Mouse (Mus musculus) WW6 (cell line): ENCODE measurements around the gene Gm20388.
A peak's percentile ranks its signal among the peaks of the same experiment; 100 is the strongest.
"Not testable (repeated sequence)": the region's sequence is repeated elsewhere in the genome, so short reads cannot be mapped to it uniquely, and the experiment has no call there.

ENCODE experiments used
- DNase-seq: peaks from one replicate; pipeline ENCODE4 v3.0.0-alpha.2; 2013; ENCODE audit warnings: low read depth, low spot score

Gm20388 gene

DNA sequence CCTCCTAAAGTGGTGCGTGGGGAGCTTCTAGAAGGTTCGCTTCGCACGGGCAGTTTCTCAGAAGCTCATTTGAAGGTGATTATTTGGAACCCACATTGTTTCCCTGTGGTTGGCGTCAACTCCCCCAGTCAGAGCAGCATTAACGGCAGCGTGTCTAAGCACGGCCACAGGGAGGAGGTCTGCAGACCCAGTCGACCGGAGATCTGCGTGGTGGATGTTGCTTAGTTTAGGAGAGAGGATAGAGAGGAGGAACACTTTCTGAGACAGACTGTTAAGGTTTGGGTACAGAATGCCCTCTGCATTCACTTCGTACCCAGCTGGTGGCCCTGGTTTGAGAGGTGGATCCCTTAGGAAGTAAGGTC is 4234.0 kb downstream of the Gm20388 start:
- DNase-seq = no peak

DNA sequence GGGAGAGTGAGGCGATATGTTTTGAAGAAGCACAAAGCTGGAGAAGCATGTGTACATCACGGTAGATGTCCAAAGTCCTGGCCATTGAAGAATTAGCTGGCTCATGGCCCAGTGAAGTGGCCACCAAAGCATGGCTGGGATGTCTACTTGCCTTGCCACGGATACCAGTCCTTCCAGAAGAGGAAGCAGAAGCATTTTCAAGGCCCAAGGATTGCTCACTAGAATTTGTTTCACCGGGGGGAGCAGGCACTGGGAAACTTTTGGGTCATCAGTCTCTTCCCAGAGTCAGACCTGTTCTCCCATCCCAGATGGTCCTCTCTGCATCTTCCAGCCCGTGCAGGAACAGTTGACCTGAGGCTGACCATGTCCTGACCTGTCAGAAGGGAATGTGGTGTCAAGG is 4235.6 kb downstream of the Gm20388 start:
- DNase-seq = no peak

- no peak for DNase-seq
These were observed 4239.4 kb downstream of the Gm20388 start for GRCm38 (mm10) chr8:124150009-124150408.

GRCm38 (mm10) chr8:124150536-124150935 is 4239.9 kb downstream of the Gm20388 start:
- DNase-seq = peak; percentile 18

DNA sequence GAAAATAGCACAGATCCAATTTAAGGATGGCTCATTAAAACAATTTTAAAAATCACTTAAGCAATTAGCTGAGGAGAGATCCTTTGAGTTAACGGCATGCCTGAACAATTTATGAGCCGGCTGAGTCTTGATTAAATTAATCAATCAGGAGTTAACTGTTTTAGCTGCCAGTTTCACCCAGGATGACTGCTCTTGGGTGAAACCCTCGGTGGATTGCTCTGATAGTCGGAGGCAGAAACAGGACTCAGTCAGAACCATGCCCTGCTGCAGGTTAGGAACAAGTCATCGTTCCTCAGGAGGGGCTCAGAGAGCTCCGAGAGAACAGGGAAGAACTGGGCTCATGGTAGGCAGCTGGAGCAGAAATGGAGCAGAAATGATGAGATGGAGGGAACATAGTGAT is 4241.2 kb downstream of the Gm20388 start:
- no peak for DNase-seq

DNA sequence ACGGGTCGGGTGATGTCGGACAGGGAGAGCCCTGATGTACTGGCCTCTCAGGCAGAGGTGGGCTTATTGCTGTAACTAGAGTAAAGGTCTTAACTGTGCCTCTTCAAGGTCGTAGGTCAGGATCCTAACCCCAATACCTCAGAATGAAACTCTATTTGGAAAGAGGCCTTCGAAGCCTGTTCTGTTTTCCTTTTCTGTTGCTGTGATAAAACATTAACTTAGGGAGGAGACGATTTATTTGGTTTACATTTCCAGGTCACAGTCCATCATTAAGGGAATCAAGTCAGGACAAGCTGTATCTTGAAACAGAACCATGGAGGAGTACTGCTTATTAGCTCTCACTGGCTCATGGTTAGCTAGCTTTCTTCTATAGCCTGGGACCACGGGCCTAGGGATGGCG is 4242.1 kb downstream of the Gm20388 start:
- DNase-seq = no peak

DNA sequence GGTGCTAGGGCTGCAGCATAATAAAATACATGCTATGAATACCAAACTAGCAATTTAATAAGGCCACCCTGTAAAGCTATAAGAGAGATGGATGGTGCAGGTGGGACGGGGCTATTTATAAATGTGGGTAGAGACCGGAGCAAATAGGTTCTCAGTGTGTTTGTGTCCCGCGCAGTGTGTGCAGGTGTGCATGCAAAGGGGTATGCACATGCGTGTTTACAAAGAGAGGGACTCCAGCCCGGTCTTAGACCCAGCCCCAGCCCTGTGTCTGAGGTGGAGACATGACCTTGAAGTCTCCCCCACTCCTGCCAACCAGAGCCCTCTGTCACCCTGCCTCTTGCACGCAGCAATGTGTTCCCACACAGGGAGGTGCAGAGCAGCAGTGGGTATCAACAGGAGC is 4245.7 kb downstream of the Gm20388 start:
- DNase-seq = no peak

DNA sequence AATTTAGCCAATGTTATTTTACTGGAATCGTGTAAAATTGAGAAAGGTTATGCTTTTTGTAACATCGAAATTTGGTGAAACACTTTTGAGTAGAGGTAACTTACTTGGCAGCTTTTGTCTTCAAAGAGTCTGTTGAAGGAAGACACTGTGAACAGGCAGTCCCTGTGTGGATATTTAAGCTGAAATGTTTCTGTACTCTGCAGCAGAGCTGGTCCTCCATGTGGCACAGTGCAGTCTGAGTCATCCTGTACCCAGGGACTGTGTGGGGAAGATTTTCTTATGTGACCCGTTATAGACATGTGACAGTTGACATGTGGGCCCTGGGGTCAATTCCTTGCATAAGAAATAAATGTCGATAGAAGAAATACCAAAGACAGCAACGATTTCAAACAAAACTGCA is 4251.0 kb downstream of the Gm20388 start:
- no peak for DNase-seq

DNA sequence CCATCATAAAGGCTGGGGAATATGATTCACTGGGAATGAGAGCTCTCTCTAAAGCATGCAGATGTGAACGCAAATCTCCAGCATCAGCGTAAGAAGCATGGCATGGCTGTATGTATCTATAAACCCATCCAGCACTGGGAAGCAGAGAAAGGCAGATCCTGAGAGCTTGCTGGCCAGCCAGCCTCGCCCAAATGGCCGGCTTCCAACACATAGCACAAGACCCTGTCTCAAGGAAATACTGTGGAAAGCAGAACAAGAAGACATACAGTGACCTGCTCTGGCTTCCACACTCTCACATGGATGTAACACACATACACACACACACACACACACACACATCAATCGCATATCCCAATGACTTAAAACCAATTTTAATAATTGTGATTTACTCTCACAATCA is 4252.6 kb downstream of the Gm20388 start:
- no peak for DNase-seq

- DNase-seq = no peak
These were observed 4259.1 kb downstream of the Gm20388 start for GRCm38 (mm10) chr8:124169749-124170148.

- DNase-seq = no peak
These were observed 4260.0 kb downstream of the Gm20388 start for GRCm38 (mm10) chr8:124170671-124171070.

DNA sequence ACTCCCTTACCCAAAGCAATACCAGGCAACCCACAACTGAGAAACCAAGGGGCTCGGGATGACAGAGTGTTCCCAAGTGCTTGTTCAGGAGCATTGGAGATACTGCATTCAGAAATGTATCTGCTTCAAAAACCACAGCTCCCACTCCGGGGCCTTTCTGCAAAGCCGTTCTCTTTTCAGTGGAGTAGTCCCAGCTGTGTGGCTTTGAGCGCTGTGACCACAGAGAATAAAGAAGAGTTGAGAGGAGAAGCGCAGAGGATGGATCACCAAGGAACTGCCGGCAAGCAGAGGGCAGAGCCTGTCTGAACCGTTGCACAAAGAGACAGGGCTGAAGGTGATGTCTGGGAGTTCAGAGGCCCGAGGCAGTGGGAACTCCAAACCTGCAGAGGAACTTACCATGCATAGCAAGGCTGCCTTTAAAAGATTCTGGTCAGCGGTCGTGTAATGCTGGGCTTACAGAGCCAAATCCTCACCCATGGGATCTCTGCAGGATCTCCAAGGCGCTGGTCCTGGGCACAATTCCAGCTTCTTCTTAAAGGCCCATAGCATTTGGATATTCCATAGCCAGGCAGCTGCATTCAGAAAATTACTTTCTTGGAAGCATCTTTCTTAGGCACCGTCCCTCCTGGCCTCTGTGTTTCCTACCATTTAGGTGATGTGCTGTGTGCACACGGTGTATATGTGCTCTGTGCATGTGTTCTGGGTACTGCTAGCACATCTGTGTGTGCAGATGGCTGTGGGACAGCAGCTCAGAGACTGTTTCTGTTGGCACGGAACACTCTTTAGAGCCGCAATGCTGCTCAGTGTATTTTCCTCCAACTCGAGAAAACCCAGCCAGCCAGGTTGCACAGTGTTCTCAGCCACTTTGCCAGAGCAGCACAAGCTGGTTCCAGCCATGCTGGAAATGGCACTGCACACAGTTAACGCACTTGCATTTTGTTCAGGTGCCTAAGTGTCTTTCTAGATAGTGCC is 4261.2 kb downstream of the Gm20388 start:
- no peak for DNase-seq

DNA sequence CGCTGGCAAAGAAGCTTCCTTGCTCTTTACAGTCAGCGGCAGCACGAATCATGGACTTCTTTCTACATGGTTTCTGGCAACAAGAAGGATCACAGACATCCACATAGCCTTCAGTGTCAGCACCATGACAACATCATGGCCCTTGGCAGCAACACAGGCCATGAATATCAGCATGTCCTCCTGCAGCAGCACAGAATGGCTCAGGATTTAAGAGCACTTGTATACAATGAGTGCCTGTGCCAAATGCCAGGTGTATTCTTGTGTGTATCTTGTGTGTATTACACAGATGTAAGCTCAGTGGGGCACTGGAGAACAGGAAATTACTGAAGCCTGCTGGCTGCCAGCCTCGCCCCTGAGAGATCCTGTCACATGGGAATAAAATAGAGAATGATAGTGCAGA is 4263.0 kb downstream of the Gm20388 start:
- DNase-seq = no peak

DNA sequence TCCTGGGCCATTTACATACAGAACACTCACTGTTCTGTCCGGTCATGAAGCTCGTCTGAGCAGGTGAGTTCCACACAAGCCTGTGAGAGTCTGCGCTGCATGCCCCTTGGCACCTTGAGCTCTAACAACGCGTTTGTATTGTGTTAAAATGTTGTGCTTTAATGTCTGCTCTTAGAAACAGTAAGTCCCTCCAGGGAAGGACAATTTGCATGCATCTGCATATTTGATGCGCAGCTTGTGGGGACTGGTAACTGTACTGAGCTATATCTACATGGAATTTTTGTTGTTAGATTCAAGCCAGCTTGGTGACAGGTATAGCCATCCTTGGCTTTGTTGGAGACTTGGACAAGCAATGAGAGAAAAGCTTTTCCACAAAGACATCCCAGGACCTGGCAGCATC is 4265.5 kb downstream of the Gm20388 start:
- DNase-seq = no peak

DNA sequence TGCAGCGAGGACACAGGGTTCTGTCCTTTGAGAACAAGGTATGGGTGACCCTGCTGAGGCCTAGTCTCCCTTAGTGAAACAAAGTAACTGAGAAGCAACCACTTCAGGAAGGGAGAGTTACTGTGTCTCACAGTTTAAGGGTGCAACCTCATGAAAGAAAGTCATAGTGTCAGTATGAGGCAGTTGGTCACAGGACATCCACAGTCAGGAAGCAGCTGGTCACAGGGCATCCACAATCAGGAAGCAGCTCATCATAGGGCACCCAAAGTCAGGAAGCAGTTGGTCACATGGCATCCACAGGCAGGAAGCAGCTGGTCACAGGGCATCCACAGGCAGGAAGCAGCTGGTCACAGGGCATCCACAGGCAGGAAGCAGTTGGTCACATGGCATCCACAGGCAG is 4266.5 kb downstream of the Gm20388 start:
- DNase-seq = not testable (repeated sequence)

GRCm38 (mm10) chr8:124180681-124181445 is 4270.2 kb downstream of the Gm20388 start:
- no peak for DNase-seq

- no peak for DNase-seq
These were observed 4271.1 kb downstream of the Gm20388 start for GRCm38 (mm10) chr8:124181751-124182150.

DNA sequence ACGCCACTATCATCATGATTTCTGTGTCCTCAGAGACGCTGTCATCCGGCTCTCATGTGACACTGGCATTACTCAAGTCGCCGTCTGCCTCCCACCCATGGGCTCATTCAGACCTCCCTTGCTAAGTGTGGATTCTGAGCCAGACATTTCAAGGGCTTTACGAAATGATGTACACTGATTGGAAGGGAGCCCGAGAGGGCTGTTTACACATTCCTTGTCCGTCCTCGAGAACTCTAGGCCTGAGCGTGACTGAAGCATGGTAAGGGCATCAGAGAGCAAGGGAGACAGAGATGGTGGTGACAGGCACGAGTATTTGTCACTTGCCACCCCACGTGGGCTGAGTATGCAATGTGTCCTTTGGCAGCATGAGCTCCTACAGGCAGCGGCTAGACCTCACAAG is 4271.6 kb downstream of the Gm20388 start:
- no peak for DNase-seq

DNA sequence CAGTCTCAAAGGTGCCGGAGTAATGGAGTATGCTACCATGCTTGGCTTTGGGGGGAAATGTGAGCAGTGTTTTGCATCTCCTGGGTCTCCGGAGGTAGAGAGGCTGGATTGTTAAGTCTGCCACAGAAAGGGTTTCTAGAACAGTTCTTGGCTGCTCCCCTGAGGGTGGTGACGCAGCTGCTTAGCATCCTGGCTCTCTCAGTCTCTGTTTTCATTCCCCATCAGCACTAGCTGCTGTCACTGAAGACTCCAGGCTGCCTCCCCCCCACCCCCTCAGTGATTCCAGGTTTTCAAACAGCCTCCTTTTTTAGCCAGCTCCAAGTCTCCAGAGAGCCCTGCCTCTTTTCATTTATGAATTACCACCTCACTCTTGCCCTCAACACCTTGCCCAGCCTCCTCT is 4273.4 kb downstream of the Gm20388 start:
- DNase-seq = no peak

- no peak for DNase-seq
These were observed 4273.9 kb downstream of the Gm20388 start for GRCm38 (mm10) chr8:124184507-124184906.

GRCm38 (mm10) chr8:124185081-124185480 is 4274.4 kb downstream of the Gm20388 start:
- DNase-seq = no peak

DNA sequence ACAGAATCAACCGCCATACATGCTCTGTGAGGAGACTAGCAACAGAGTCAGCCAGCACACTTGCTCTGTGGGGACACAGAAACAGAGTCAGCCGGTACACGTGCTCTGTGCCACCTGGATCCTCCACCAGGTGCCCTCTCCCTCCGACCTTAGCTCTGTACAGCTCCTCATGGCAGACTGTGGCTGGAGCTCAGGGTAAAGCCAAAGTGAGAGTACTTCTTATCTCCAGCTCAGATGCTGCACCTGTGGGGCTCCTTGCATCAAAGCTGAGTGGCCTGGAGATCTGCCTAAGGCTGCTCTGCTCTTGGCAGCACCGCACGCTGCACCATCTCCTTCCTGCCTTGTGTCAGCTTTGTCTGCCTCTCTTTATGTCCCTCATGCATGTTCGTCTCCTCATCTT is 4279.7 kb downstream of the Gm20388 start:
- no peak for DNase-seq

GRCm38 (mm10) chr8:124192242-124192641 is 4281.6 kb downstream of the Gm20388 start:
- DNase-seq = no peak
